26 mouse cellular contexts compared by ENCODE assay signal in genomic region chr2:135305186-135305585, GRCm38 (mm10).
DNase-seq lines count a peak whose midpoint lies in the region; ATAC-seq and TF ChIP-seq lines count a peak whose summit lies in the region.
"Had no signal": no experiment of that assay in that cellular context is flagged by ENCODE, and none has a peak within 500 bp of the region (broad histone marks: within the 10 kb centered on the region; RNA-seq: fewer than 3 reads in every experiment).

No protein-coding gene starts in this region.

- TF ChIP-seq POLR2A in liver, adult 2 months (IDR thresholded peaks at IDR 0.05; ENCODE audit: extremely low read depth, insufficient read depth, low read length), result no peak

- peaks cover 18% of the 10 kb centered on the region; the same call in 1 of the 2 replicates for H3K4me1 ChIP-seq in forebrain, embryonic 13.5 days
- peaks cover 6% of the 10 kb centered on the region for H3K4me1 ChIP-seq in forebrain, embryonic 16.5 days (replicated peaks; ENCODE audit: control insufficient read depth, insufficient read depth, low read length)
- H3K4me1 ChIP-seq in liver, adult 2 months (ENCODE audit: control insufficient read depth, insufficient read depth, low read length), result no peaks in the 10 kb centered on the region; the same call in 1 of the 2 replicates
- H3K4me1 ChIP-seq in liver, embryonic 11.5 days (replicated peaks; ENCODE audit: control insufficient read depth, insufficient read depth, low read length), result no peaks in the 10 kb centered on the region
- no peaks in the 10 kb centered on the region; the same call in 1 of the 2 replicates for H3K4me1 ChIP-seq in neural tube, embryonic 14.5 days (ENCODE audit: control insufficient read depth, insufficient read depth, low read length)
- 0 out of 2 replicates have a peak, but pooled peaks cover 3% of the 10 kb centered on the region for H3K4me1 ChIP-seq in neural tube, embryonic 15.5 days
- H3K4me1 ChIP-seq: embryonic facial prominence, embryonic 13.5 days; hindbrain, embryonic 10.5 days had no signal

- no peaks in the 10 kb centered on the region for H3K9me3 ChIP-seq in forebrain, embryonic 13.5 days (replicated peaks)
- no peaks in the 10 kb centered on the region for H3K9me3 ChIP-seq in forebrain, embryonic 16.5 days (ENCODE audit: control insufficient read depth, low read length)
- no peaks in the 10 kb centered on the region for H3K9me3 ChIP-seq in liver, embryonic 11.5 days (ENCODE audit: control insufficient read depth, low read length)
- no peaks in the 10 kb centered on the region for H3K9me3 ChIP-seq in neural tube, embryonic 14.5 days (ENCODE audit: control insufficient read depth, low read length)
- H3K9me3 ChIP-seq in neural tube, embryonic 15.5 days (replicated peaks), result no peaks in the 10 kb centered on the region
- H3K9me3 ChIP-seq: embryonic facial prominence, embryonic 13.5 days; hindbrain, embryonic 10.5 days had no signal

- TF ChIP-seq CTCF in liver, adult 2 months (IDR thresholded peaks at IDR 0.05; ENCODE audit: low read depth, low read length), result no peak

- no peak overlapping the region for H3K4me2 ChIP-seq in forebrain, embryonic 13.5 days
- H3K4me2 ChIP-seq in forebrain, embryonic 16.5 days (ENCODE audit: low read length), result no peak overlapping the region
- no peak overlapping the region for H3K4me2 ChIP-seq in liver, embryonic 11.5 days
- H3K4me2 ChIP-seq in neural tube, embryonic 14.5 days (ENCODE audit: low read depth, low read length), result no peak overlapping the region
- H3K4me2 ChIP-seq in neural tube, embryonic 15.5 days, result no peak overlapping the region
- H3K4me2 ChIP-seq: embryonic facial prominence, embryonic 13.5 days had no signal

- H3K4me3 ChIP-seq in forebrain, embryonic 13.5 days, result no peak overlapping the region
- no peak overlapping the region for H3K4me3 ChIP-seq in forebrain, embryonic 16.5 days (replicated peaks; ENCODE audit: low read length)
- no peak overlapping the region for H3K4me3 ChIP-seq in liver, adult 2 months (ENCODE audit: insufficient read depth, low read depth, low read length)
- H3K4me3 ChIP-seq in liver, embryonic 11.5 days (ENCODE audit: low read depth, low read length), result no peak overlapping the region
- no peak overlapping the region for H3K4me3 ChIP-seq in neural tube, embryonic 14.5 days (ENCODE audit: low read depth, low read length)
- no peak overlapping the region for H3K4me3 ChIP-seq in neural tube, embryonic 15.5 days (replicated peaks)
- H3K4me3 ChIP-seq: embryonic facial prominence, embryonic 13.5 days; hindbrain, embryonic 10.5 days had no signal

- no peaks in the 10 kb centered on the region for H3K36me3 ChIP-seq in forebrain, embryonic 13.5 days (ENCODE audit: poor library complexity, severe bottlenecking)
- no peaks in the 10 kb centered on the region for H3K36me3 ChIP-seq in forebrain, embryonic 16.5 days (ENCODE audit: control insufficient read depth, insufficient read depth)
- no peaks in the 10 kb centered on the region for H3K36me3 ChIP-seq in liver, adult 2 months (ENCODE audit: control insufficient read depth, insufficient read depth, low read length)
- no peaks in the 10 kb centered on the region for H3K36me3 ChIP-seq in liver, embryonic 11.5 days (ENCODE audit: control insufficient read depth, insufficient read depth, low read length)
- H3K36me3 ChIP-seq in neural tube, embryonic 14.5 days (ENCODE audit: control insufficient read depth, insufficient read depth, low read length), result no peaks in the 10 kb centered on the region
- no peaks in the 10 kb centered on the region for H3K36me3 ChIP-seq in neural tube, embryonic 15.5 days
- H3K36me3 ChIP-seq: embryonic facial prominence, embryonic 13.5 days; hindbrain, embryonic 10.5 days had no signal

- H3K27ac ChIP-seq in forebrain, embryonic 13.5 days, result peak overlapping the region; percentile 76; the same call in 1 of the 2 replicates
- H3K27ac ChIP-seq in forebrain, embryonic 16.5 days (ENCODE audit: low read length), result no peak overlapping the region; the same call in 1 of the 2 replicates
- H3K27ac ChIP-seq in liver, adult 2 months (replicated peaks; ENCODE audit: insufficient read depth, low read depth, low read length), result no peak overlapping the region
- H3K27ac ChIP-seq in liver, embryonic 11.5 days (ENCODE audit: low read depth, low read length), result no peak overlapping the region
- H3K27ac ChIP-seq in neural tube, embryonic 14.5 days (ENCODE audit: low read depth, low read length), result no peak overlapping the region
- H3K27ac ChIP-seq in neural tube, embryonic 15.5 days (replicated peaks), result no peak overlapping the region
- H3K27ac ChIP-seq: embryonic facial prominence, embryonic 13.5 days; hindbrain, embryonic 10.5 days; liver, embryonic 14.5 days; macrophage; stomach, postnatal 0 days had no signal

- peak; percentile 26; the same call in 1 of the 2 replicates for ATAC-seq in forebrain, embryonic 13.5 days
- ATAC-seq in forebrain, embryonic 16.5 days, result no peak; the same call in 1 of the 2 replicates
- no peak for ATAC-seq in liver, embryonic 11.5 days (replicated peaks; ENCODE audit: low FRiP score)
- 0 out of 2 replicates have a peak, but pooled peaks have one; percentile 25 for ATAC-seq in neural tube, embryonic 14.5 days (ENCODE audit: low read depth)
- no peak for ATAC-seq in neural tube, embryonic 15.5 days (ENCODE audit: low FRiP score)
- ATAC-seq: activated CD4-positive, CD25-positive, alpha-beta regulatory T cell, adult 4 months; intestine, postnatal 0 days had no signal

- peak; percentile 51 for DNase-seq in adrenal gland, adult 2 months
- DNase-seq in adrenal gland, postnatal 4 days (ENCODE audit: low spot score in 2 of 2), result no peak
- peak; percentile 32 for DNase-seq in liver, adult 2 months (ENCODE audit: extremely low read depth, low read depth, low spot score)
- DNase-seq in liver, embryonic 11.5 days (ENCODE audit: low spot score), result no peak
- DNase-seq: gastrocnemius, postnatal 10 days; heart, postnatal 14 days; kidney, adult 9 months; kidney, postnatal 10 days; layer of hippocampus, postnatal 36 days; lung, adult 2 months; lung, postnatal 10 days; right cerebral cortex, postnatal 4 days; thymus, adult 18-20 months; thymus, postnatal 25 days had no signal

- no peaks in the 10 kb centered on the region for H3K79me2 ChIP-seq in liver, adult 2 months (ENCODE audit: control insufficient read depth, insufficient read depth, low read length)

- WGBS in forebrain, embryonic 13.5 days, result 79% methylated on average over 3 of the region's 3 CpGs
- WGBS in forebrain, embryonic 16.5 days, result 86% methylated on average over 3 of the region's 3 CpGs
- 46% methylated on average over 3 of the region's 3 CpGs for WGBS in liver, adult 2 months
- 70% methylated on average over 3 of the region's 3 CpGs for WGBS in liver, embryonic 11.5 days
- 82% methylated on average over 3 of the region's 3 CpGs for WGBS in neural tube, embryonic 14.5 days
- WGBS in neural tube, embryonic 15.5 days, result 82% methylated on average over 3 of the region's 3 CpGs

- no peaks in the 10 kb centered on the region for H3K27me3 ChIP-seq in forebrain, embryonic 13.5 days
- no peaks in the 10 kb centered on the region for H3K27me3 ChIP-seq in forebrain, embryonic 16.5 days (replicated peaks; ENCODE audit: control insufficient read depth, insufficient read depth, low read length)
- H3K27me3 ChIP-seq in liver, adult 2 months (ENCODE audit: control insufficient read depth, insufficient read depth, low read length), result no peaks in the 10 kb centered on the region
- no peaks in the 10 kb centered on the region for H3K27me3 ChIP-seq in liver, embryonic 11.5 days (replicated peaks; ENCODE audit: control insufficient read depth, insufficient read depth, low read length)
- H3K27me3 ChIP-seq in neural tube, embryonic 14.5 days (ENCODE audit: control insufficient read depth, insufficient read depth, low read length), result no peaks in the 10 kb centered on the region
- H3K27me3 ChIP-seq in neural tube, embryonic 15.5 days (replicated peaks), result no peaks in the 10 kb centered on the region
- H3K27me3 ChIP-seq: CH12.LX; embryonic facial prominence, embryonic 13.5 days had no signal

- H3K9ac ChIP-seq in forebrain, embryonic 13.5 days, result no peak overlapping the region
- H3K9ac ChIP-seq in forebrain, embryonic 16.5 days (replicated peaks; ENCODE audit: low read depth, low read length), result no peak overlapping the region
- H3K9ac ChIP-seq in liver, adult 2 months (ENCODE audit: low read depth, low read length), result no peak overlapping the region
- no peak overlapping the region for H3K9ac ChIP-seq in liver, embryonic 11.5 days (ENCODE audit: low read depth, low read length)
- H3K9ac ChIP-seq in neural tube, embryonic 14.5 days (replicated peaks; ENCODE audit: low read depth, low read length), result no peak overlapping the region
- no peak overlapping the region for H3K9ac ChIP-seq in neural tube, embryonic 15.5 days (replicated peaks)
- H3K9ac ChIP-seq: embryonic facial prominence, embryonic 13.5 days; liver, embryonic 14.5 days had no signal

Comparison
In these comparisons a context has a peak if more than half of its experiments do, and no peak if none do; other contexts are left out.
1. DNase-seq: peak in adrenal gland, adult 2 months (single experiment) and liver, adult 2 months (single experiment); none in adrenal gland, postnatal 4 days (0 of 2) and liver, embryonic 11.5 days (single experiment).
2. ATAC-seq: peak in forebrain, embryonic 13.5 days (single experiment) and neural tube, embryonic 14.5 days (single experiment); none in forebrain, embryonic 16.5 days (single experiment), liver, embryonic 11.5 days (single experiment) and neural tube, embryonic 15.5 days (single experiment).